Mouse (Mus musculus) subcutaneous adipose tissue, adult 2 months (tissue): Measurements from ENCODE around the gene Gm10406. TPM values are rescaled to one million over a fixed set of nuclear protein-coding genes. Genes with fewer than 3 reads are reported as not detected.

Experiments
- polyA plus RNA-seq: library from polyadenylated mRNA; depleted of rRNA; stranded (reverse); fragments of >200 nt; gene quantifications from 2 replicates; pipeline ENCODE4 v1.2.3, GENCODE M21; 2012; ENCODE audit warnings: low replicate concordance; rRNA removed

Gm10406 gene
- 1.0 TPM in 1 of 2 replicates, not detected in the other for polyA plus RNA-seq

DNA sequence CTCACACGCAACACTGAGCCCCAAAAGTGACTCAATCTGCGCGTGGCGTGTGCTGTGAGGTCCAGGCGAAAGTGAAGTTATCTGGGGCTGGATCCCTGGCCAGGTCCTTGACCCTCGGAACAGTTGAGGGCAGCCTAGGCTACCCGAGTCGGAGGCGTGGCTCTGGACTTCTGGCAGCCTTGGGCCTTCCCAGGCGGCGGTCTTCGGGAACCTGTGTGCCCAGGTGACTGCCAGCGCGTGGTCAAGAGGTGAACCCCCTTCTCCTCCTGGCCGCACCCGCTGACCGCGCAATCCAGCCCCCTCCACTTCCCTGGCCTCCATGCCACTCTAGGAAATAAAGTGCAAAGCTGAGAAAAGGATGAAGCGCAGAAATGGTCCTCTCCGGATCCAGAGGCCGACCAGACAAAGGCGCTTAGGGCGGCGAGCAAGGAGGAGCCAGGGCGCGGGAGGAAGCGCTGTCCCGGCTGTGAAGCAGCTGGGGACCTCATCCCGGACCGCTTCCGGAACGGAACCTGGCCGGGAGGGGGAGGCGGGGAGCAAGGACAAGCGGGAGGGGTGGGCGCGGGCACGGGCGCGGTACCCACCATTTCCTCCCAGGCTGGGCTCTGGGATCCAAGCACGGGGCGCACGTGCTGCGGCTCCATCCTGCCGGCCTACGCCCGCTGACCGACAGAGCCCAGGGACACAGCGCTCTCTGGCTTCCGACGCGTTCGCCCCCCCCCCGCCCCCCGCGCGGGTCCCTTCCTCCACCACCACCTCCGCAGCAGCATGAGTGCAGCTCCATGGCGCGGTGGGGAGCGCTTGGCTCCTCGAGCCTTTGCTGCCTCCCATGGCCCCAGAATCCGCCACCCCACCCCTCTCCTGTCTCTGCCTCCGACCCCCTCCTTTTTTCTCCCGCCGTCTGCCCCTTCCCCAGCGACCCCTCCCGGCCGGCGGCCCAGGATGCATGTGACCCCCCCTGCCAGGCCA is at the start of gene Gm10406:
TSS of gene Gm10406 (minus strand) at position 669 of the 969 bp plus-strand sequence.

DNA sequence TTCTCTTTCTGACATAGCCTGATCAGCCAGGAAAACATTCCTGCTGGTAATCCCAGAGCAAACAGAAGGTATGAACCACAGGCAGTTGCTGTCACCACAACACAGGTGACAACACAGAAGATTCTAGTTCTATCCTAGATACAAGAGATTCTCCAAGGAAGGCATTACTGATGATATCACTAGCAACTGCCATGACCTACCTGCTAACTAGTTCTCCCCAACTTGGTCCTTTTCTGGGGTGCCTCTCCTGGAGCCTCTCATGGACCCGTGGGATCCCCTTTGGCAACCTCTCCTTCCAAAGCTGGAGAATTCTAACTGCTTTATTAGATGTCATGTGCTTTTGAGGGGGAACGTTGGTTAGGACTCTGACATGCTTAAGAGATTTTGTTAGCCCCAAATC is 17.6 kb upstream of the Gm10406 start, which contains the start of gene Gm3685:
TSS of gene Gm3685 (minus strand) at position 101 of the 400 bp plus-strand sequence.

DNA sequence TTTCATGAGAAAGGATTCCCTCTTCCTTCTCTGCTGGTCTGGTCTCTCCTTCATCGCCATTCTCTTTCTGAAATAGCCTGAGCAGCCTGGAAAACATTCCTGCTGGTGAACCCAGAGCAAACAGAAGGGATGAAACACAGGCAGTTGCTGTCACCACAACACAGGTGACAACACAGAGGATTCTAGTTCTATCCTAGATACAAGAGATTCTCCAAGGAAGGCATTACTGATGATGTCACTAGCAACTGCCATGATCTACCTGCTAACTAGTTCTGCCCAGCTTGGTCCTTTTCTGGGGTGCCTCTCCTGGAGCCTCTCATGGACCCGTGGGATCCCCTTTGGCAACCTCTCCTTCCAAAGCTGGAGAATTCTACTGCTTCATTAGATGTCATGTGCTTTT is 53.5 kb downstream of the Gm10406 start, which contains the start of gene Gm6356:
TSS of gene Gm6356 (minus strand) at position 101 of the 400 bp plus-strand sequence.

Other genes with a start within 250 kb of the Gm10406 start
- not detected in 2 replicates for gene Gm3642, start 187.1 kb downstream of the Gm10406 start, polyA plus RNA-seq
- 0.06 and 0.11 TPM in 2 replicates for gene Gm3667, start 137.5 kb downstream of the Gm10406 start, polyA plus RNA-seq
- not detected in 2 replicates for gene Gm6356, start 53.6 kb downstream of the Gm10406 start, polyA plus RNA-seq
- not detected in 2 replicates for gene Gm3685, start 17.5 kb upstream of the Gm10406 start, polyA plus RNA-seq
- 0.12 and 0.23 TPM in 2 replicates for gene Gm3696, start 73.2 kb upstream of the Gm10406 start, polyA plus RNA-seq
- gene Gm6676, start 98.0 kb upstream of the Gm10406 start, polyA plus RNA-seq, result not detected in 2 replicates
- 0.09 and 0.64 TPM in 2 replicates for gene Gm3512, start 147.1 kb upstream of the Gm10406 start, polyA plus RNA-seq
- gene Gm16434, start 167.1 kb upstream of the Gm10406 start, polyA plus RNA-seq, result not detected in 2 replicates
- not detected in 2 replicates for gene Gm3727, start 237.3 kb upstream of the Gm10406 start, polyA plus RNA-seq